Mouse (Mus musculus) liver, adult 2 months (tissue): ENCODE measurements around the gene Zfp69. TPM values are rescaled to one million over a fixed set of nuclear protein-coding genes. Genes with fewer than 3 reads are reported as not detected.

Experiments
- DNase-seq: peaks from one replicate; pipeline ENCODE4 v3.0.0-alpha.2; 2011; ENCODE audit warnings: low read depth, low spot score; ENCODE audit errors: extremely low read depth
- H3K27ac ChIP-seq: fragments of 200-500 bp; replicated peaks from 2 replicates; pipeline ENCODE4 v1.5.1; 2012; ENCODE audit warnings: low read depth, mild to moderate bottlenecking, control low read depth, inconsistent platforms, low read length; ENCODE audit not compliant: insufficient read depth
- H3K27me3 ChIP-seq: fragments of 200-500 bp; 2 replicates; pipeline ENCODE4 v1.6.1; 2012; ENCODE audit warnings: mild to moderate bottlenecking, moderate library complexity, low read length, inconsistent platforms; ENCODE audit not compliant: control insufficient read depth, insufficient read depth
- H3K36me3 ChIP-seq: fragments of 200-500 bp; 2 replicates; pipeline ENCODE4 v1.6.1; 2012; ENCODE audit warnings: low read length, inconsistent platforms; ENCODE audit not compliant: control insufficient read depth, insufficient read depth
- H3K4me1 ChIP-seq: fragments of 200-500 bp; 2 replicates; pipeline ENCODE4 v1.6.1; 2011; ENCODE audit warnings: low read length; ENCODE audit not compliant: control insufficient read depth, insufficient read depth
- H3K4me3 ChIP-seq: fragments of 200-500 bp; 2 replicates; pipeline ENCODE4 v1.5.1; 2011; ENCODE audit warnings: low read depth, mild to moderate bottlenecking, control low read depth, low read length, moderate library complexity; ENCODE audit not compliant: insufficient read depth
- H3K79me2 ChIP-seq: fragments of 200-500 bp; 2 replicates; pipeline ENCODE4 v1.6.1; 2012; ENCODE audit warnings: inconsistent platforms, mild to moderate bottlenecking, low read length, moderate library complexity; ENCODE audit not compliant: control insufficient read depth, insufficient read depth
- H3K9ac ChIP-seq: fragments of 200-500 bp; 2 replicates; pipeline ENCODE4 v1.6.1; 2012; ENCODE audit warnings: low read depth, mild to moderate bottlenecking, control low read depth, inconsistent platforms, low read length
- CTCF ChIP-seq: fragments of 200-500 bp; IDR thresholded peaks from 2 replicates; pipeline ENCODE4 v1.5.1; 2011; ENCODE audit warnings: low read depth, low read length, control low read depth
- POLR2A ChIP-seq: fragments of 200-500 bp; IDR thresholded peaks from 2 replicates; pipeline ENCODE4 v1.6.1; 2011; ENCODE audit warnings: low read length, control low read depth; ENCODE audit not compliant: insufficient read depth; ENCODE audit errors: extremely low read depth
- WGBS: fragments of 180-500 bp; shearing (Covaris S2); methylation state at CpG from one replicate; pipeline ENCODE4 v1.1.7; 2018; 5-methylcytosine and 5-hydroxymethylcytosine counted together
- polyA plus RNA-seq: library from polyadenylated mRNA; depleted of rRNA; stranded (reverse); fragments of >200 nt; gene quantifications from 2 replicates; pipeline ENCODE4 v1.2.3, GENCODE M21; 2012; rRNA removed
- total RNA-seq: library from RNA; depleted of rRNA; stranded (reverse); fragments of >200 nt; gene quantifications from 2 replicates; pipeline ENCODE4 v1.2.3, GENCODE M21; 2014; rRNA removed

The Zfp69 gene
- total and polyA plus RNA-seq, 2 experiments: 0.87 to 3.5 TPM

- no peak overlapping the region for H3K4me3 ChIP-seq
- peak; percentile 14 for DNase-seq
- no peak overlapping the region for H3K27ac ChIP-seq
- 47% methylated on average over 6 of the region's 6 CpGs for WGBS
- TF ChIP-seq CTCF (no peak), POLR2A (no peak)
- no peaks in the 10 kb centered on the region for H3K27me3 ChIP-seq
- no peaks in the 10 kb centered on the region for H3K4me1 ChIP-seq
- H3K36me3 ChIP-seq: no peaks in the 10 kb centered on the region
- no peak overlapping the region for H3K9ac ChIP-seq
- H3K79me2 ChIP-seq: no peaks in the 10 kb centered on the region
Measured at GRCm38 (mm10) chr4:120880731-120881432, 70.6 kb downstream of the Zfp69 start.

Other genes with a start within 250 kb of the Zfp69 start
- 0.28 and 0.34 TPM in 2 replicates for gene Kcnq4, start 203.1 kb downstream of the Zfp69 start, total RNA-seq
- gene Kcnq4, start 203.1 kb downstream of the Zfp69 start, polyA plus RNA-seq: 0.57 and 0.58 TPM in 2 replicates
- 21.5 and 25.2 TPM in 2 replicates for gene Nfyc, start 120.1 kb downstream of the Zfp69 start, total RNA-seq
- 70.3 and 73.6 TPM in 2 replicates for gene Nfyc, start 120.1 kb downstream of the Zfp69 start, polyA plus RNA-seq
- 0.65 and 1.0 TPM in 2 replicates for gene Rims3, start 96.9 kb downstream of the Zfp69 start, total RNA-seq
- gene Rims3, start 96.9 kb downstream of the Zfp69 start, polyA plus RNA-seq: 0.40 and 0.65 TPM in 2 replicates
- gene Exo5, start 26.7 kb downstream of the Zfp69 start, total RNA-seq: 3.2 and 5.4 TPM in 2 replicates
- gene Exo5, start 26.7 kb downstream of the Zfp69 start, polyA plus RNA-seq: 1.4 and 1.6 TPM in 2 replicates
- gene Smap2, start 65.5 kb upstream of the Zfp69 start, total RNA-seq: 13.7 and 16.9 TPM in 2 replicates
- 19.2 and 20.8 TPM in 2 replicates for gene Smap2, start 65.5 kb upstream of the Zfp69 start, polyA plus RNA-seq
- not detected in 2 replicates for gene Col9a2, start 87.7 kb upstream of the Zfp69 start, total RNA-seq
- not detected in 2 replicates for gene Col9a2, start 87.7 kb upstream of the Zfp69 start, polyA plus RNA-seq
- gene Zmpste24, start 146.5 kb upstream of the Zfp69 start, total RNA-seq: 37.3 and 41.0 TPM in 2 replicates
- gene Zmpste24, start 146.5 kb upstream of the Zfp69 start, polyA plus RNA-seq: 24.3 and 25.7 TPM in 2 replicates
- not detected in 2 replicates for gene Tmco2, start 157.5 kb upstream of the Zfp69 start, total RNA-seq
- gene Tmco2, start 157.5 kb upstream of the Zfp69 start, polyA plus RNA-seq: not detected in 2 replicates